Mouse (Mus musculus) erythroblast, embryonic 14.5 days (primary cell): ENCODE results near the gene Mid1.

Experiments
- GATA1 ChIP-seq: IDR thresholded peaks from 2 replicates; pipeline ENCODE4 v1.6.1; 2012; ENCODE audit warnings: low read length, inconsistent platforms, mixed read lengths
- TAL1 ChIP-seq: IDR thresholded peaks from 3 replicates; pipeline ENCODE4 v1.6.1; 2012; ENCODE audit warnings: low read length, inconsistent platforms, mixed read lengths

- TF ChIP-seq GATA1 (no peak), TAL1 (no peak)
Measured at GRCm38 (mm10) chrX:169892631-169893030, 207.6 kb downstream of the Mid1 start.
